ENCODE assay signal across 24 mouse cellular contexts in the genomic region with DNA sequence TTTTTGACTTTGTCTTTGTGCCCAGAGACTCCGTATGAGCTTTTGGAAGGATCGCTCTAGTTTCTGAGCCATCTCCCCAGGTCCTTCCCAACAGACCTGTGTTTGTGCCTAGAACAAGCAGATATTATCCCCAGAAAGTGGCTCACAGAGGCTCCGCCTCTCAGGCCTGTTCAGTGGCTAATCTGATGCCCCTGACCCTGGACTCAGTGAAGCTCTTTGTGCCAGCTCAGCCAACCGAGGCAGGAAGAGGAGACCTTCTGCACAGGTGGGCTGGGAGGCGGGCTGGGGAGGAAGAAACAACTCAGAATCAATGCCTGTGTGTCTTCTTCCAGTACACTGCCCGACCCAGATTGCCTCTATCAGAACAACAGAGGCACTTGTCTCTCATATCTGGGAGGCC.
"Had no signal": no experiment of that assay in that cellular context is flagged by ENCODE, and none has a peak within 500 bp of the region (broad histone marks: within the 10 kb centered on the region; RNA-seq: fewer than 3 reads in every experiment).

No protein-coding gene starts in this region.

- H3K36me3 ChIP-seq: heart, embryonic 13.5 days; heart, embryonic 15.5 days; hindbrain, embryonic 12.5 days; hindbrain, embryonic 15.5 days; limb, embryonic 13.5 days; limb, embryonic 15.5 days; liver, embryonic 12.5 days had no signal

- H3K4me1 ChIP-seq: heart, embryonic 13.5 days; heart, embryonic 15.5 days; hindbrain, embryonic 12.5 days; hindbrain, embryonic 15.5 days; limb, embryonic 13.5 days; limb, embryonic 15.5 days had no signal

- ATAC-seq: hindbrain, postnatal 0 days; intestine, embryonic 16.5 days; liver, embryonic 12.5 days had no signal

- H3K4me3 ChIP-seq: heart, adult 2 months; heart, embryonic 13.5 days; heart, embryonic 15.5 days; hindbrain, embryonic 12.5 days; hindbrain, embryonic 15.5 days; limb, embryonic 13.5 days; limb, embryonic 15.5 days; liver, embryonic 12.5 days had no signal

- H3K27me3 ChIP-seq: heart, embryonic 13.5 days; heart, embryonic 15.5 days; hindbrain, embryonic 12.5 days; hindbrain, embryonic 15.5 days; limb, embryonic 13.5 days; limb, embryonic 15.5 days; liver, embryonic 12.5 days had no signal

- DNase-seq: gastrocnemius, postnatal 14 days; gastrocnemius, postnatal 36 days; heart, adult 11 months; heart, adult 2 months; heart, postnatal 14 days; heart, postnatal 36 days; kidney, adult 11 months; kidney, adult 2 months; kidney, postnatal 36 days; layer of hippocampus, adult 9-11 months; layer of hippocampus, postnatal 36 days; left cerebral cortex, postnatal 4 days had no signal

- H3K4me2 ChIP-seq: heart, embryonic 11.5 days; heart, embryonic 13.5 days; heart, embryonic 15.5 days; hindbrain, embryonic 12.5 days; hindbrain, embryonic 15.5 days; limb, embryonic 13.5 days; limb, embryonic 15.5 days; liver, embryonic 12.5 days had no signal

- H3K9ac ChIP-seq: heart, embryonic 13.5 days; heart, embryonic 15.5 days; hindbrain, embryonic 12.5 days; hindbrain, embryonic 15.5 days; limb, embryonic 13.5 days; limb, embryonic 15.5 days; liver, embryonic 12.5 days; liver, embryonic 14.5 days had no signal

- H3K9me3 ChIP-seq: heart, embryonic 13.5 days; heart, embryonic 15.5 days; hindbrain, embryonic 12.5 days; hindbrain, embryonic 15.5 days; limb, embryonic 13.5 days; limb, embryonic 15.5 days; liver, embryonic 12.5 days had no signal

- H3K27ac ChIP-seq: heart, adult 2 months; heart, embryonic 13.5 days; heart, embryonic 15.5 days; hindbrain, embryonic 12.5 days; hindbrain, embryonic 15.5 days; hindbrain, postnatal 0 days; kidney, postnatal 0 days; limb, embryonic 13.5 days; limb, embryonic 15.5 days; liver, embryonic 12.5 days; liver, embryonic 14.5 days had no signal
